Mouse (Mus musculus) fibroblast of lung, adult 2 months (primary cell): ENCODE measurements around the gene Cep164.
"Not testable (repeated sequence)": the region's sequence is repeated elsewhere in the genome, so short reads cannot be mapped to it uniquely, and the experiment has no call there.

Experiments used
- DNase-seq: peaks from one replicate; pipeline ENCODE4 v3.0.0-alpha.2; 2011; ENCODE audit warnings: low read depth

Gene Cep164

DNA sequence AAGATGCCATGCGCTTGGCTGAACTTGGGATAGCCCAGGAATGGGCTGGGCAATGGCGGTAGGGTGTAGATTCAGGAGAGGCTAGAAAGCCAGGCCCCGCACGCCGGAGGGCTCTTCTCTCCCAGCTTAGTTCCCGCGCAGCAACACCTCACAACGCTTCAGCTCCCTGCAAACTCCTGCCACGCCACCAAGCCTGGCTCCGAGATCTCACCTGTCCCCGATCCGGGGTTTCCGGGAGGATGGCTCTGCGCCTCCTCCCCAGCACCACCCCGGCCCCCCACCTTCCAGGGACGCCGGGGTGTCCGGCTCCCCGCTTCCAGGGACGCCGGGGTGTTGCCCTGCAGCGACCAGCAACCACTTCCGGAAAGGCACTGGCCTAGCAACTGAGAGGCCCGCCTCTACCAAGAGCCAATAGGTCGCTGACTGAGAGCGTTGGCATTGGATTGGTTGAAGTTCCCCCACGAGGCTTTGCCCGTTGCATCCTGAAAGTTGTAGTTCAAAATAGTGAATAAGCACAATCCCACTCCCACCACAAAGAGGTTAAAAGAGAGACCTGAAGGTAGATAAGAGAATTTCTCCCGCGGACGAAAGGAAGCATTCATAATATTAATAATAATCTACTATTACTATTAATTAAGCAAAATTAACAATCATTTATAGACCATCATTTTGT, at the start of gene Cep164:
Cep164 (minus strand) TSS at position 401 of the 673 bp plus-strand sequence.
- DNase-seq: peak; percentile 85

DNA sequence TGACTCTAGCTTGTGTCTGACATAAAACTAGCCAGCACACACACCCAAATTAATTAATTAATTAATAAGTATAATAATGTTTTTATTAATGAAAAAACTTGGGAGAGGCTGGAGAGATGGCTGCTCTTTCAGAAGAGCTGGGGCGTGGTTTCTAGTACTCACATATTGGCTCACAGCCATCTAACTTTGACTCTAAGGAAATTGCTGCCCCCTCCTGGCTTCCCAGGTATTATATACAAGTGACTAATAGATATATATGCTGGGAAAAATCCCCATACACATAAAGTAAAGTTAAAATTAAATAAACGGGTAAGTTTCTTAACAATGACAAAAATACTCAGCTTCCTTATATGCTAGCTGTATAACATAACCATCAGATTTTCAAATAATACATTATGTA, 49.4 kb upstream of the Cep164 start:
- peak; percentile 38 for DNase-seq

DNA sequence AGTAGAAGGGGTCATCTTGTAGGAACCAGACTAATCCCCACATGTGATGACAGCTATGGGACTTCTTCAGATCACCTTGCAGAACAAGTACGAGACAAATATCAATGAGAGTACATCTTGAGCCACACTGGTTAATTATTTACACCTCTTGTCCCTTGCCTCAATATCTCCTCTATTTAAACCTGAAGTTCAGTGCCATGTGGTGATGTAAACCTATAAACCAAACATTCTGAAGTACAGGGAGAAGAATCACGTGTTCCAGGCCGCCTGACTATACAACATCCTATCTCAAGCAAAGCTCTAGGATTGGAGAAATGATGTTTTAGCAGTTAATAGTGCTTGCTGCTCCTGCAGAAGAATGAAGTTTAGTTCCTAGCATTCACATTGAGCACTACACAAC, 41.8 kb upstream of the Cep164 start:
- no peak for DNase-seq

DNA sequence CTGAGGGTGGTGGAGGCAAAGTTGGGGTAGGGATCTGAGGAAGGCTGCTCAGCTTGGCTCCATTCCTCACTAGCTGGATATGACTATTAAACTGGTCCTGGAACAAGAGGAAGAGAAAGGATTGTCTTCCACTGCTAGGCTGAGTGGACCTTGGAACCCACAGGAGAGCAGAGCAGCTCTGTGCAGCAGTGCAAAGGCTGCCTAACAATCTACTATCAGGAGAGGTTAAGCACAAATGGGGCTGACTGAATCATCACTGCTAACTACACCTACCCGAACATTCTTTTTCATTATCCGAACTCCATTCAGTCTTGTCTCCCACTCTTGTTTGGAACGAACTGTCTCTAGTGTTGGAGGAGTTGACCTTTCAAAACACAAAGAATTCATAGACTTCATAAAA, 40.7 kb upstream of the Cep164 start:
- no peak for DNase-seq

DNA sequence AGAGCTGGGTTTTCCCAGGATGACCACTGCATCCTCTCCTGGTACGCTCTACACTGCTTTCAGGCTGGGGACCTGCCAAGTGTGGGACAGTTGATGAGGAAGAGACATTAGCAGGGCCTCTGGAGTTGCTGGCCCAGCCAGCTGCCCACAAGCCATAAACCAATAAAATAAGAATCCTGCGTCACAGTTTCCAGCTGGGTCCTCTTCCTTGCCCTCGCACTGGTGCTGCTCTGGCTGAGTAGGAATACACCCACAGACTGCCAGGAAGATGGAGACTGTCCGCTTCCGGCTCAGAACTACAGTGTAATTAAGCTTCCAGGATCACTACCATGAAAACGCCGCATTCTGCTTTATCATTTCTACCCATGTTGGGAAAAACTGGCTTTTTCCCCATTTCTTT, 33.3 kb upstream of the Cep164 start:
- no peak for DNase-seq

DNA sequence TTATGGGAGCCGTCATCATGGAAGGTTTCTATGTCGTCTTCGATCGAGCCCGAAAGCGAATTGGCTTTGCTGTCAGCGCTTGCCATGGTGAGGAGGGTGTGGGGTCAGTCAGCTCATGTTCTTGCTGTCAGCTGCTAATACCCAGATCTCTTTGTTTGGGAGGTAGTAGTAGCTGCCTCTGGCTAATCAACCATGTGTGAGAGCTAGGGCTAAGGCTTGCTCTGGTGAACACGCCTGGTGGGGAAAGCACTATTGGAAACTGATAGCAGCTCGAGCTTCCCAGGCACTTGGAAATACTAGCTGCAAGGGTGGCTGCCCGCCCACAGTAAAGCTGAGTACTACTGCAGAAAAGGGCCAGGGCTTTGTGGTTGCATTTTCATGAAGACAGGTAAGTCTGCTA, 30.9 kb upstream of the Cep164 start:
- no peak for DNase-seq

DNA sequence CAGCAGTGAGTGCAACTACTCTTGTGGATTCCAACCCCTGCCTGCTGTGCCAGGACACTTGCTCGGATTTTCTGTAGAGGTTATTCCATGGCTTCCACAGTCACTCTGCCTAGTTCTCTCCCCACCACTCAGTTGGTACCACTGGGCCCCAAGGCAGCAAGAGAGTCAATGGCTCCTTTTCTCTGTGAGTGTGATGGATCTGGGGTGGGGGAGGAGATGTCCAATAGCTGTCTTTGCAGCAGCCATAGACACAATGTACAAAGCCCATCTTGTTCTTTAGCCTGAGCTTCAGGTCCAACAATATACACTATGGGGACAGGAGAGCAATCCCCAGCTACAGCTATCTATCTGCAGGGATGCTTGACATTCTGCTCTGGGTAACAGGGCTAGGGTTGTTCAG, 25.6 kb upstream of the Cep164 start:
- DNase-seq: no peak

DNA sequence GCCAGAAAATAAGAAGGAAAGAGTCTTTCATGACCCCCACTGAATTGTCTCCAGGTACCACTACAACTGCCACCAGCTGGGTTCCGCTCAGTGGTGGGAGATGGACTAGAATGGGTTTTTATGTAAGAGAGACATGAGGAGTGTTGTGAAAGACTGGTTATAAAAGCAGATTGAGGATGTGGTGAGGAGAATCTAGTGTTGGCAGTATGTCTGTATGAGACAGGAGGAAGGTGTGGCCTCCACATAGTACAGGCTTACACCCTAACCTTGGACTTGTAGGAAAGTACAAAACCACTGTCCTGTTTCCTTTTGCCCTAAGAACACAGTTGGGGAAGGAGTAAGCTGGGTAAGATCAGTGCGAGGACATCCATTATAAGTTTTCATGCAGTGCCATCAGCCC, 25.2 kb upstream of the Cep164 start:
- DNase-seq: no peak

DNA sequence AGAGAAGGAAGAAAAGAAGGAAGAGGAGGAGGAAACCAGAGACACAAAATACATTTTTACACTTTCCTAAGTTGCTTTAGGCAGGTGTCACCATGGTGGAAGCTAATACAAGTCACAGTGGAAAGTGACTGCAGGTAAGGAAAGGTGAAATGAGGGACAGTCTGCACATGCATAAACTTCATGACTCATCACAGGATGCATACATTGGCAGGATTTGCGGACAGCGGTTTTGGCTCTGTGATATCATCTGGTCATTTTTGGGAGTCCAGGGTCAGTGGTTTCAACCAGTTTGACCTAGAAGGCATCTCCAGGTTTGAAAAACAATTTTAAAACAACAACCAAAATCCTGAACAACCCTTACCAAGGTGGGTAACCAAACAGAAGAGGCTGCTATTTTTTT, 23.3 kb upstream of the Cep164 start:
- DNase-seq: no peak

DNA sequence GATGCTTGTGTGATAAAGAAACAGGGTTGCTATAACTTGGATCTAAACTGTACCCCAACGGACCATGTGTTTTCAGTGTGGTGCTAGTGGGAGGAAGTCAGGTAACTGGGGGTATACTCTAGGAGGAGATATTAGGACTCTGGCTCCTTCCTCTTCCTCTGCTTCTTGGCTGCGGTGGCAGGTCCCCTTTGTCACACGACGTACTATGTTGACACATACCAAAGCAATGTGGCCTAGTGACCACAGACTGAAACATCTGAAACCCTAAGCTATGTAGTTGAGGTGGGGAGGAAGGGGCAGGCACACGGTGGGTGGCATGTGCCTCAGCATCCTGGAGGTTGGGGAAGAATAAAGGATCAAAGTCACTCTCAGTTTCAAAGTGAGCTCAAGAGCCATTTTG, 22.8 kb upstream of the Cep164 start:
- DNase-seq: no peak

DNA sequence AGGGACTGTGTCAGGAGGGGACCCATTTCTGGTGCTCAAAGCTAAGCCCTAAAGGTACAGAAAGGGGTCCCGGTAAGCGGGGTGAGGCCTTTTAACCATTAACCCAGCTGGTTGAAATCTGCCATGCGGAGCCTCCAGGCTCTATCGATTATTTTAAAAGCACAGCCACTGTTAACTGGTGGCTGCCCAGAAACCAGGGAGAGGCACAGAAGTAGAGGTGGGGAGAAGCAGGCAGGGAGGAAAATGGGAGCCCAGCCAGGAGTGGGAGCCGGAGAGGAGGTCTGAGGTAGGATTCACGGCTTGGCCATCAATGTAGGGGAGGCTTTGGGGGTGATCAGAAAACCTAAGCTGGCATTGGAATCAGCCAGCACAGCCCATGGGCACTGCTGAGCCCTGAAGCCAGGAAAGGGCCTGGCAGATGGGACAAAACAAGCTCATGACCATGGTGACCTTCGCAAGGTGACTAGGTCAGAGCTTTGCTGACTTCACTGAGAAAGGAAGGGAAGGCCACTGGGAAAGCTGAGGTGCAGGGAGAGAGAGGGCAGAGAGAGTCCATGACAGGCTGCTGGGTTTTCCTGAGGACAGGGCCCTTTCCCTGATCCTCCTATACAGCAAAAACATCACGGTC, 22.2 kb upstream of the Cep164 start:
- DNase-seq: no peak

DNA sequence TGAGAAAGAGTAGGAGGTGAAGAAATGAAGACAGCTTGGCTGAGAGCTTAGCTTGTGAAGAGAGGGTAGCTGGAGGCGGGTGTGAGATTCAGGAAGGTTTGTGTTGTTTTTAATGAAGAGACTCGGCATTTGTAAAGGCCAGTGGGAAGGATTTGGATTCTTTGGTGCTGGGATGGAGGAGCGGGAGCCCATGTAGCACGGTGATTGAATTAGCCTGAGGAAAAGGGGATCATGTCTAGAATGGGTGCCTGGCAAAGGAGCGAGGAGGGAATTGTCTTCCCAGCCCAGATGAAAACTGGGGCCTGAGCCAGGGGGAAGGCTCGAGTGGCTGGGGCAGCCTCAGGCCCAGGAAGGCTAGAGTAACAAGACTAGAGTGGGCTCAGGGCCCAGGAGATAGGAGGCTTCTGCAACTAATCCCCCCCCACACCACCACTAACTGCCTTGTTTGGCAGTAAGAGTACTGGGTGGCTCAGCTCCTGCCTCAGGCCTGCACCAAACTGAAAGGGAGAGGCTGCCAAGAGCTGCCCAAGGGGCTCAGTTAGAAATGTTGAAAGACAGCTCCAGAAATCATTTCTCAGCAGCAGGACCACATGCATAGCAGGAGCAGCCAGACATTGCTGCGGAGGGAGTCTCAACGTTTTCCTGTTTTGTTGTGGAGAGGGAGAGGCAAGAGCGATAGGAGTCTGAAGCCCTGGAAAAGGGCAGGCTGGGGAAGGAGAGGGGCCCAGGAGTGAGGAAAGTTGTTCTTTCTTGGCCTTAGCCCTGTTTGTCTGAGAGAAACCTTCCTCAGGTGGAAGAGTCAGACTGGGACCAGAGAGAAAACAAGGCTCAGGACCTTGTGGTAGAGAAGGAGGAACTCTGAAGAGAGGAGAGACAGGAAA, 21.3 kb upstream of the Cep164 start:
- peak; percentile 78 for DNase-seq

DNA sequence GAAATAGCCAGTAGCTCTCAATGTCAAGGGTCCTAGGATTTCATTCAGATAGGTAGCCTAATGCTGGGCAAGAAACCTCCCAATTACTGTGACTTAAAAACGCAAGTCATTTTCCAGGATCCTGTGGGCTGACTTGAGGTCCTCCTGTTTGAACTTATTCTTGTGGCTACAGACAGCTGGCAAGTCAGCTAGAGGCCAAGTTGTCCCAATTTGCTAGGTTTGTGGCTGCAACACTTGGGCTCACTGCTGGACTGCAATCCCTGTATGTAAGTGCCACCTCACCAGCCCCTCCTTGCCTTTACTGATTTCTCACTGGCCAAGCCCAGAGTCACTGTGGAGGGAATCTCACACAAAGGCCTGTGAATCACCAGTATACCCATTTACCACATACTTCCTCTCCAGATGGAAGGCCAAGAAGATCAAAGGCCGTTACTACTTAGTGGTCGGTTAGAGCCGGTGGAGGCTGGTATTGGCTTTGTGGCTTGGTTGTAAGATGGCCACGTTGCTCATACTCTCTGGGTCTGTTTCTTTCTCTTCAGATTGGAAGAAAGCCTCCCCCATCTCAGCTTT, 18.5 kb upstream of the Cep164 start:
- peak; percentile 71 for DNase-seq

DNA sequence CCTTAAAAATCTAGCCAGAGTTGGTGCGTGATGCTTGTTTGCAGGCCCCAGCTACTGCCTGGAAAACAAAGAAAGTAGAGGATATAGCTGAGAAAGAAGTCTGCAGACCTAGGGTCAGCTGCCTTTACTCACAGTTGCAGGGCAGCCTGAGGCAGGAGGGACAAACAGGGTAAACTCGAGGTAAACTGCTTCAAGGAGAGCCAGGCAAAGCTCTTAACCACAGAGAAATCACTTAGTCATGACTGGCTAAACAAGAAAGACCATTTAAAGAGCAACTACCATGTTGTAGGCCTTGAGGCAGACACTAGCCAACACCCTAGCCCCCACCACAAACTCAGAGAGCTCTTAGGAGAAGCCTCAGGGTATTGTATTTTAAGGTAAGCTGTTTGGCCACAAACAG, 17.7 kb upstream of the Cep164 start:
- DNase-seq: not testable (repeated sequence)

DNA sequence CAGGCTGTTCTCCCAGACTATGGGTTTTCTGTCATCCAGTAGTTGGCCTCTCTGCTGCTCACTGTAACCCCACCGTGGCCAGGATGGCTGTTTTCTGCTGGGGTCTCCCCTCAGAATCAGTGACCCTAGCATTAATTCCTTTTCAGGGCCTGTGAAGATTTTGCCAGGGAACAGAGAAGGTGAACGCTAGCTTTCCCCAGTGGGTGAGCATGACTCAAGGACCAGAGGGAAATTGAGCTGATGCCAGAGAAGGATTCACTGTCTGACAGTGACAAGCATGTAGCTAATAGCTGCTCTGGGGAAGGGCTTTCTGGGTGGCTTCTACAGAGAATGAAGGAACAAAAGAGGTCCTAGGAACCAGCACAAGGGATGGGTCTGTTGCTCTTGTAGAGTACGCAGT, 17.1 kb upstream of the Cep164 start:
- DNase-seq: no peak

DNA sequence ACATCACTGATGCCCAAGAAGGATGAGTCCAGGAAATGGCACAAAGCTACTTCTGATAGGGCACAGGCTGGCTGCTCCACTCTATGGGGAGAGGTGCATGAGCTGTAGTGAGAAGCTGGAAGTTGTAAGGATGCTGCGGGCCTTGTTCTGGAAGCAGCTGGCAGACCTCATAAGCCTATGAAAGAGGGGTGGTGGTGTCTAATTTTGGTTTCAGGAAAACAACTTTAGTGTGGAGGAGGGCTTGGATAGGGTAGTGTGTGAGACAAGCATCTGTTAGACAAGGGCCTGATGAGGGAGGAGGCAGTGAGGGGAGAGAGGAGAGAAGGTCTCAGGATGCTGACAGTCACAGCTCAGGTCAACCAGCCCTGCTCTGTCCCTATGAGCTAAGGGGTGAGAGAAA, 15.3 kb upstream of the Cep164 start:
- no peak for DNase-seq

DNA sequence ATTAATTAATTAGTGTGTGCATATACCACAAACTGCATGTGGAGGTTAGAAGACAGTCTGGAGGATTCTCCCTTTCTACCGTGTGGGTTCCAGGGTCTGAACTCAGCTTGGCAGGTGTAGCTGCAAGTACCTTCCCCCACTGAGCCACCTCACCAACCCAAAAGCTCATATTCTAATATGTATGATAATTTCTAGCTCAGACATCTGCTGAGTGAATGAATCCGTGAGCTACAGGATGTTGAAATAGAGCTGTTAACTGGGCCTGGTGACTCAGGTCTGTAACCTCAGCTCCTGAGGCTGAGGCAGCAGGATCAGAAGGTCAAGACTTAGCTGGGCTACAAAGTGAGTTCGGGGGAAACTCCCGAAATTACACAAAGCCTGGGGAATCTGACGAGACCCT, 14.5 kb upstream of the Cep164 start:
- DNase-seq: no peak

DNA sequence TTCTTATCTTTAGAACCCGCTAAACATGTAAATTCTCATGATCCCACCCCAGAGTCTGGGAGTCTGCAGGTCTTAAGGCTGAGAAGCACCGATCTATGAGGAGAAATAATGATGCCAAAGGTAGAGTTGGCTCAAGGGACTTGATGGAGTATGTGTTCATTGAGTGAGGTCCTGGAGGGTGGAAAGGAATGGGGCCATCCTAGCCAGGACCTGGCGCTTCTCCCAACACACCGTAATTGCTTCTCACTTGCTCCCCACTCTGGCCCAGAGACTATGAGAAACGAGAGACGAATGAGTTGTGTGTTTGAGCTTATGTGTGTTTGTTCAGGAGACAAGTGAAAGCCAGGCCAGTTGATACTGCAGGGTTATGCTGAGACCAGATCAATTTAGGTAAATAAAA, 13.0 kb upstream of the Cep164 start:
- no peak for DNase-seq

DNA sequence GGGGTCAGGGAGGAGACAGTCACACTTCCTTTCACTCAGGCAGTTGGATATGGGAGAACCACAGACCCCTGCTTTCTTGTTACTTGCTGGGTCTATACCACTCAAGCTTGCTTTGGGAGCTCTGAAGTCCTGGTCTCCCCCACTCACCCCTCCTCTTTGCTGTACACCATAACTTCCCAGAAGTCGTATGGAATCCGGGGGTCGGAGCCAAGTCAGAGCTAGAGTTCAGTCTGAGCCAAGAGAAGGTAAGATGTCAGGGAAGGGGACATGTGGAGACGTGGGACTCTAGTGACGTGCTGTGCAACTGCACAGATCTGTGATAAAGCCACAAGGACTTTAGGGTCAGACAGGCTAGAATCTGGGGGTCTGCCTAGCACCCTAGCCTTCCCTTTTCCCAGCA, 11.8 kb upstream of the Cep164 start:
- DNase-seq: no peak

DNA sequence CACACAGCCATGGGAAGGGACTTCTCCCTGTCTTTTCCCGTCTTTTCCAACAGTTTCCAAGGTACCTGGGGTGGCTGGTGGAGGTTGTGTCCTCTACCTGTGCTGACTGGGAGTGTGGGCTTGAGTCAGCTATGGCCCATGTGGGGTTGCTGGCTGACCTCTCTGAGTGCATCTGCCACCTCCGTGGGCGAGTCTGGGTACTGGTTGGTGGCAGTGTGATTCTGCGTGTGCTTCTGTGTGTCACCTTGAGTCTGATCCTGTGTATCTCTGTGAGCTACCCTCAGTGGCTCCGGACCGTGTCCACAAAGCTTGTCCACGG, 11.4 kb upstream of the Cep164 start:
- no peak for DNase-seq

DNA sequence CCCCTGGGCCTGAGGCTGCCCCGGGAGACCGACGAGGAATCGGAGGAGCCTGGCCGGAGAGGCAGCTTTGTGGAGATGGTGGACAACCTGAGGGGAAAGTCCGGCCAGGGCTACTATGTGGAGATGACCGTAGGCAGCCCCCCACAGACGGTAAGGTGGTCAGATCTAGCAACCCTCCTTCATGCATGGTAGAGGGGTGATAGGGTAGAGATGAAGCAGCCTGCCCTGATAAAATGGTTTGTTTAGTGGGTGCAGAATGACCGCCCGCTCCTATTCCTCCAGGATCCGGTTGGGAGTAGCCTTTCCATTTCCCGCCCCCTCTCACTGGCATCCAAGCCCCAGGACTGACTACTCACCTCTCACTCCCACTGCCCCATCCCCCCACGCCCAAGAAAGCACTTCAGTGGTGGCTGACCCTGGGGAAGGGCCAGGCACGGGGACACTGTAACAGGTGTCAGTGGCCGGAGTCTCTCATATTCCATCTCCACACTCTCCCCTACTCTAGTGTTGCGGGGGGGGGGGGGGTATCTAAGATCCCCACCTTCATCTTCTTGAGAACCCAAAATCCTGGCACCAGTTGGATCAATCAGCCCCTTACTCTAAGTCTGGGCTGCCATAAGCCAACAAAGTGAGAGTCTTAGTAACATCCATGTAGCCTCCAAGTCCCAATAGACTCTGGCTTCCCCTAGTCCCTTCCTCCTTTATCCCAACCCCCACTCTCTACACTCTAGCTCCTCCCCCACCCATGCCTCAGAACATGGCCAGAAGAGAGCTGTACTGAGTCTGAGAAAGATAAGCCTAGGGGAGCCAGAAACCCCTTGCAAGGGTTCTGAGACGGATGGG, 10.9 kb upstream of the Cep164 start:
- no peak for DNase-seq
